Comparison of ENCODE assay signal across 10 mouse cellular contexts in the genomic region with DNA sequence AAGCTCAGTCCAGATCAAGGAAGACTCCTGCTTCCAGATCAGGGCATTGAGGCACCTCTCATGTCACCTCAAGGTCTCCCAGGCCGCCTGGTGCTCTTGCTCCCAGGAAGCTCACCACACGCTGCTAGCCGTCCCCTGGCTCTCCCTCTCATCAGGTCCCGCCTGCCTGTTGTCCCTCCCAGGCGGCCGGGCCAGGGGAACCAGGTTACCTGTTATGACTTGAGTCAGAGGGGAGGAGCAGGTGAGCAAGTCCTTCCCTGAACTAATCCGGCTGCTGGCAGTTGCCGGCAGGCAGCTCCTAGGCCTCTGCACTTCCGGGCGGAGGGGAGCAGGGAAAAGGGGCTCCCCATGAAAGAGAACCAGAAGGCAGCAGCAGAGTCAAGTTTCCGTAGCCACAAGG. TPM values are rescaled to one million over a fixed set of nuclear protein-coding genes. Genes with fewer than 3 reads are reported as not detected.
DNase-seq lines count a peak whose midpoint lies in the region; ATAC-seq lines count a peak whose summit lies in the region.
"Had no signal": no experiment of that assay in that cellular context is flagged by ENCODE, and none has a peak within 500 bp of the region (broad histone marks: within the 10 kb centered on the region; RNA-seq: fewer than 3 reads in every experiment).

No protein-coding gene starts in this region.

- WGBS in hindbrain, embryonic 13.5 days = 20% methylated on average over 11 of the region's 11 CpGs
- WGBS in limb, embryonic 12.5 days = 16% methylated on average over 11 of the region's 11 CpGs
- WGBS in stomach, embryonic 14.5 days = 25% methylated on average over 11 of the region's 11 CpGs

- 0 out of 2 replicates have a peak, but pooled peaks cover 16% of the 10 kb centered on the region for H3K27me3 ChIP-seq in hindbrain, embryonic 13.5 days
- H3K27me3 ChIP-seq in limb, embryonic 12.5 days = no peaks in the 10 kb centered on the region
- H3K27me3 ChIP-seq in stomach, embryonic 14.5 days (ENCODE audit: control insufficient read depth, insufficient read depth, low read length) = no peaks in the 10 kb centered on the region

- H3K9ac ChIP-seq in hindbrain, embryonic 13.5 days = peak overlapping the region; percentile 43; the same call in 1 of the 2 replicates
- peak overlapping the region; percentile 45; the same call in 1 of the 2 replicates for H3K9ac ChIP-seq in limb, embryonic 12.5 days (replicated peaks)
- H3K9ac ChIP-seq in stomach, embryonic 14.5 days (replicated peaks; ENCODE audit: low read depth, low read length) = 0 out of 2 replicates have a peak overlapping the region, but pooled peaks have one; percentile 10

- peaks cover 79% of the 10 kb centered on the region for H3K4me1 ChIP-seq in hindbrain, embryonic 13.5 days (replicated peaks)
- peaks cover 51% of the 10 kb centered on the region for H3K4me1 ChIP-seq in limb, embryonic 12.5 days (replicated peaks)
- H3K4me1 ChIP-seq in stomach, embryonic 14.5 days (ENCODE audit: control insufficient read depth, insufficient read depth, low read length) = peaks cover 41% of the 10 kb centered on the region

- intact Hi-C loops in heart, postnatal 10 days (cut with DNase I) = no loop called here

- peak overlapping the region; percentile 80 for H3K4me2 ChIP-seq in hindbrain, embryonic 13.5 days
- H3K4me2 ChIP-seq in limb, embryonic 12.5 days = peak overlapping the region; percentile 84
- peak overlapping the region; percentile 56 for H3K4me2 ChIP-seq in stomach, embryonic 14.5 days (replicated peaks; ENCODE audit: low read depth, low read length)

- no peaks in the 10 kb centered on the region for H3K9me3 ChIP-seq in hindbrain, embryonic 13.5 days
- H3K9me3 ChIP-seq in limb, embryonic 12.5 days = no peaks in the 10 kb centered on the region
- H3K9me3 ChIP-seq in stomach, embryonic 14.5 days (ENCODE audit: control insufficient read depth, low read depth, low read length) = no peaks in the 10 kb centered on the region

- ATAC-seq in hindbrain, embryonic 13.5 days (ENCODE audit: low FRiP score) = no peak
- ATAC-seq in limb, embryonic 12.5 days (ENCODE audit: insufficient number of reproducible peaks, insufficient read depth, low FRiP score, low TSS enrichment, low read depth) = no peak
- ATAC-seq in stomach, embryonic 14.5 days (ENCODE audit: insufficient number of reproducible peaks, insufficient read depth, low FRiP score, low read depth) = peak; percentile 16; the same call in 1 of the 2 replicates

- DNase-seq in heart, adult 11 months = peak; percentile 68
- DNase-seq in heart, postnatal 10 days = no peak
- no peak for DNase-seq in adrenal gland, adult 2 months
- DNase-seq in cerebellum, postnatal 36 days = no peak
- no peak for DNase-seq in gastrocnemius, postnatal 25 days
- DNase-seq: gastrocnemius, postnatal 14 days had no signal

- no peak overlapping the region for H3K4me3 ChIP-seq in hindbrain, embryonic 13.5 days
- peak overlapping the region; percentile 67 for H3K4me3 ChIP-seq in limb, embryonic 12.5 days (replicated peaks)
- peak overlapping the region; percentile 61 for H3K4me3 ChIP-seq in stomach, embryonic 14.5 days (ENCODE audit: low read depth, low read length)

- H3K36me3 ChIP-seq in hindbrain, embryonic 13.5 days = no peaks in the 10 kb centered on the region
- H3K36me3 ChIP-seq in limb, embryonic 12.5 days = peaks cover 24% of the 10 kb centered on the region
- H3K36me3 ChIP-seq in stomach, embryonic 14.5 days (ENCODE audit: control insufficient read depth, insufficient read depth, low read length) = peaks cover 5% of the 10 kb centered on the region; the same call in 1 of the 2 replicates

- no peak overlapping the region for H3K27ac ChIP-seq in hindbrain, embryonic 13.5 days
- peak overlapping the region; percentile 72 for H3K27ac ChIP-seq in limb, embryonic 12.5 days
- peak overlapping the region; percentile 77; the same call in 1 of the 2 replicates for H3K27ac ChIP-seq in stomach, embryonic 14.5 days (ENCODE audit: low read length)

RNA-seq across cellular contexts. Expression of a gene that starts 3.9 kb away (rescaled TPM):
- total RNA-seq in heart, postnatal 10 days (2021) = under 1 TPM in 1 of 2 experiments, not detected in 1; 0.14 TPM
- 3.4 and 3.5 TPM in 2 replicates for polyA plus RNA-seq in hindbrain, embryonic 13.5 days (2015; fragmentation: Nextera tagmentation; extraction: Ambion mirVana)
- 25.4 and 28.4 TPM in 2 replicates for polyA plus RNA-seq in limb, embryonic 12.5 days (2016; fragmentation: Nextera tagmentation; extraction: Ambion mirVana)
- 38.7 and 40.3 TPM in 2 replicates for polyA plus RNA-seq in stomach, embryonic 14.5 days (2014; fragmentation: Nextera tagmentation; extraction: Ambion mirVana)
- under 1 TPM in 1 of 2 experiments, not detected in 1; 0.24 TPM for total RNA-seq in adrenal gland, adult 2 months (2021)
- 0.19 and 0.33 TPM in 2 replicates for polyA plus RNA-seq in adrenal gland, adult 2 months (2012; rRNA removed)
- not detected for total RNA-seq in gastrocnemius, postnatal 25 days (2021)
- total RNA-seq: gastrocnemius, postnatal 14 days; megakaryocyte-erythroid progenitor cell, adult 5-6 weeks had no signal

RNA-seq across cellular contexts. Expression of a gene that starts 17.6 kb away (rescaled TPM):
- total RNA-seq in heart, postnatal 10 days (2021) = not detected
- polyA plus RNA-seq in hindbrain, embryonic 13.5 days (2015; fragmentation: Nextera tagmentation; extraction: Ambion mirVana) = not detected in 2 replicates
- 0.23 and 0.40 TPM in 2 replicates for polyA plus RNA-seq in limb, embryonic 12.5 days (2016; fragmentation: Nextera tagmentation; extraction: Ambion mirVana)
- 1.5 and 2.7 TPM in 2 replicates for polyA plus RNA-seq in stomach, embryonic 14.5 days (2014; fragmentation: Nextera tagmentation; extraction: Ambion mirVana)
- total RNA-seq in adrenal gland, adult 2 months (2021) = not detected
- not detected in 2 replicates for polyA plus RNA-seq in adrenal gland, adult 2 months (2012; rRNA removed)
- total RNA-seq in gastrocnemius, postnatal 25 days (2021) = not detected
- total RNA-seq: gastrocnemius, postnatal 14 days; megakaryocyte-erythroid progenitor cell, adult 5-6 weeks had no signal

RNA-seq across cellular contexts. Expression of a gene that starts 30.5 kb away (rescaled TPM):
- total RNA-seq in heart, postnatal 10 days (2021) = not detected
- 0.16 and 0.26 TPM in 2 replicates for polyA plus RNA-seq in hindbrain, embryonic 13.5 days (2015; fragmentation: Nextera tagmentation; extraction: Ambion mirVana)
- polyA plus RNA-seq in limb, embryonic 12.5 days (2016; fragmentation: Nextera tagmentation; extraction: Ambion mirVana) = not detected in 2 replicates
- polyA plus RNA-seq in stomach, embryonic 14.5 days (2014; fragmentation: Nextera tagmentation; extraction: Ambion mirVana) = not detected in 2 replicates
- not detected for total RNA-seq in adrenal gland, adult 2 months (2021)
- 0.36 TPM in 1 of 2 replicates, not detected in the other for polyA plus RNA-seq in adrenal gland, adult 2 months (2012; rRNA removed)
- not detected for total RNA-seq in gastrocnemius, postnatal 25 days (2021)
- total RNA-seq: gastrocnemius, postnatal 14 days; megakaryocyte-erythroid progenitor cell, adult 5-6 weeks had no signal
